Mouse (Mus musculus) cerebellum, postnatal 25 days (tissue): ENCODE data around the gene Creg2.
"Not testable (repeated sequence)": the region's sequence is repeated elsewhere in the genome, so short reads cannot be mapped to it uniquely, and the experiment has no call there.

Experiments used
- DNase-seq, 2 experiments: peaks; one replicate each; pipeline ENCODE4 v3.0.0; 2021; ENCODE audit warnings: mixed read lengths in 2 of 2

Creg2 gene

GRCm38 (mm10) chr1:39651241-39651548 lies at the start of gene Creg2:
TSS of gene Creg2 (minus strand) at chr1:39651474.
- DNase-seq, result no peak

GRCm38 (mm10) chr1:39700599-39701273 lies 49.5 kb upstream of the Creg2 start:
- no peak for DNase-seq

- DNase-seq, result no peak
Observed at GRCm38 (mm10) chr1:39698456-39698855, 47.2 kb upstream of the Creg2 start.

GRCm38 (mm10) chr1:39695198-39695597 lies 43.9 kb upstream of the Creg2 start:
- no peak for DNase-seq

- DNase-seq, result no peak
Observed at GRCm38 (mm10) chr1:39694756-39695155, 43.5 kb upstream of the Creg2 start.

GRCm38 (mm10) chr1:39691974-39692373 lies 40.7 kb upstream of the Creg2 start:
- no peak for DNase-seq

- no peak for DNase-seq
Observed at GRCm38 (mm10) chr1:39691061-39691460, 39.8 kb upstream of the Creg2 start.

- no peak for DNase-seq
Observed at GRCm38 (mm10) chr1:39688573-39688972, 37.3 kb upstream of the Creg2 start.

- DNase-seq, result no peak
Observed at GRCm38 (mm10) chr1:39687279-39687678, 36.0 kb upstream of the Creg2 start.

GRCm38 (mm10) chr1:39685841-39686240 lies 34.6 kb upstream of the Creg2 start:
- peak; percentile 63 to 81 for DNase-seq

GRCm38 (mm10) chr1:39681638-39682037 lies 30.4 kb upstream of the Creg2 start:
- DNase-seq, result no peak

- no peak for DNase-seq
Observed at GRCm38 (mm10) chr1:39680546-39680945, 29.3 kb upstream of the Creg2 start.

GRCm38 (mm10) chr1:39678883-39679282 lies 27.6 kb upstream of the Creg2 start:
- no peak for DNase-seq

GRCm38 (mm10) chr1:39676221-39676876 lies 25.1 kb upstream of the Creg2 start:
- DNase-seq, result no peak

- DNase-seq, result no peak
Observed at GRCm38 (mm10) chr1:39672362-39673105, 21.3 kb upstream of the Creg2 start.

GRCm38 (mm10) chr1:39670211-39670935 lies 19.1 kb upstream of the Creg2 start:
- no peak for DNase-seq

- no peak for DNase-seq
Observed at GRCm38 (mm10) chr1:39666751-39667252, 15.5 kb upstream of the Creg2 start.

GRCm38 (mm10) chr1:39664039-39664625 lies 12.9 kb upstream of the Creg2 start:
- no peak for DNase-seq

GRCm38 (mm10) chr1:39663050-39663449 lies 11.8 kb upstream of the Creg2 start:
- no peak for DNase-seq

- DNase-seq, result peak in 1 of 2 experiments; percentile 29
Observed at GRCm38 (mm10) chr1:39656976-39657529, 5.8 kb upstream of the Creg2 start.

GRCm38 (mm10) chr1:39654901-39655300 lies 3.6 kb upstream of the Creg2 start:
- DNase-seq, result not testable (repeated sequence)

GRCm38 (mm10) chr1:39653028-39653427 lies 1.8 kb upstream of the Creg2 start:
- DNase-seq, result no peak
